Mouse (Mus musculus) brain, embryonic 18.5 days (tissue): ENCODE results near the gene Hecw2.

Source experiments
- DNase-seq: peaks from one replicate; pipeline ENCODE4 v3.0.0-alpha.2; 2012; ENCODE audit warnings: low read depth, low spot score

The Hecw2 gene

GRCm38 (mm10) chr1:53894299-53894698 lies 300.7 kb downstream of the Hecw2 start:
- no peak for DNase-seq

GRCm38 (mm10) chr1:53890380-53890779 lies 304.6 kb downstream of the Hecw2 start:
- DNase-seq = no peak

GRCm38 (mm10) chr1:53889806-53890205 lies 305.2 kb downstream of the Hecw2 start:
- no peak for DNase-seq

GRCm38 (mm10) chr1:53882480-53882879 lies 312.5 kb downstream of the Hecw2 start:
- no peak for DNase-seq

- DNase-seq = no peak
Measured at GRCm38 (mm10) chr1:53875919-53876318, 319.0 kb downstream of the Hecw2 start.

GRCm38 (mm10) chr1:53867316-53867715 lies 327.7 kb downstream of the Hecw2 start:
- no peak for DNase-seq

- no peak for DNase-seq
Measured at GRCm38 (mm10) chr1:53866374-53866902, 328.5 kb downstream of the Hecw2 start.

- DNase-seq = no peak
Measured at GRCm38 (mm10) chr1:53864046-53864445, 330.9 kb downstream of the Hecw2 start.

- DNase-seq = no peak
Measured at GRCm38 (mm10) chr1:53860611-53861010, 334.4 kb downstream of the Hecw2 start.

GRCm38 (mm10) chr1:53859175-53859574 lies 335.8 kb downstream of the Hecw2 start:
- no peak for DNase-seq

GRCm38 (mm10) chr1:53856501-53857103 lies 338.4 kb downstream of the Hecw2 start:
- DNase-seq = no peak

GRCm38 (mm10) chr1:53855732-53856131 lies 339.2 kb downstream of the Hecw2 start:
- no peak for DNase-seq

- DNase-seq = no peak
Measured at GRCm38 (mm10) chr1:53852086-53852610, 342.8 kb downstream of the Hecw2 start.

- DNase-seq = no peak
Measured at GRCm38 (mm10) chr1:53851334-53851733, 343.6 kb downstream of the Hecw2 start.

- no peak for DNase-seq
Measured at GRCm38 (mm10) chr1:53850891-53851290, 344.1 kb downstream of the Hecw2 start.

GRCm38 (mm10) chr1:53846665-53847237 lies 348.2 kb downstream of the Hecw2 start:
- DNase-seq = no peak

- no peak for DNase-seq
Measured at GRCm38 (mm10) chr1:53845854-53846253, 349.1 kb downstream of the Hecw2 start.

GRCm38 (mm10) chr1:53844914-53845612 lies 349.9 kb downstream of the Hecw2 start:
- DNase-seq = no peak

GRCm38 (mm10) chr1:53844122-53844913 lies 350.6 kb downstream of the Hecw2 start:
- DNase-seq = no peak

- DNase-seq = no peak
Measured at GRCm38 (mm10) chr1:53843051-53843450, 351.9 kb downstream of the Hecw2 start.

GRCm38 (mm10) chr1:53841080-53841479 lies 353.9 kb downstream of the Hecw2 start:
- DNase-seq = no peak

GRCm38 (mm10) chr1:53839392-53839791 lies 355.6 kb downstream of the Hecw2 start:
- no peak for DNase-seq
